ENCODE assay signal across 26 mouse cellular contexts in genomic region chr2:121074747-121075146, GRCm38 (mm10). TPM values are rescaled to one million over a fixed set of nuclear protein-coding genes. Genes with fewer than 3 reads are reported as not detected.
"Had no signal": no experiment of that assay in that cellular context is flagged by ENCODE, and none has a peak within 500 bp of the region (broad histone marks: within the 10 kb centered on the region; RNA-seq: fewer than 3 reads in every experiment).

No protein-coding gene starts in this region.

- ATAC-seq: forebrain, postnatal 0 days; hindbrain, embryonic 16.5 days; inflammation-experienced regulatory T-cells, adult 6 months; intestine, embryonic 16.5 days had no signal

- DNase-seq: forebrain, postnatal 0 days; gastrocnemius, postnatal 25 days; heart, adult 18-20 months; heart, postnatal 14 days; heart, postnatal 36 days; kidney, adult 18-20 months; kidney, adult 9 months; kidney, postnatal 14 days; kidney, postnatal 36 days; layer of hippocampus, adult 9-11 months; layer of hippocampus, postnatal 36 days; liver; liver, embryonic 13.5 days had no signal

RNA-seq across cellular contexts. Expression of gene Tgm5, which starts 10.9 kb away (rescaled TPM):
- total RNA-seq: forebrain, postnatal 0 days; gastrocnemius, postnatal 25 days; heart, adult 18-20 months; heart, postnatal 14 days; heart, postnatal 36 days; layer of hippocampus, adult 18-20 months; layer of hippocampus, adult 8-10 months; layer of hippocampus, postnatal 14 days; layer of hippocampus, postnatal 36 days; left cerebral cortex, adult 8-10 months; left cerebral cortex, postnatal 14 days; left cerebral cortex, postnatal 36 days had no signal

RNA-seq across cellular contexts. Expression of gene Tgm7, which starts 34.8 kb away (rescaled TPM):
- total RNA-seq: forebrain, postnatal 0 days; gastrocnemius, adult 18-20 months; gastrocnemius, adult 8-10 months; gastrocnemius, postnatal 25 days; gastrocnemius, postnatal 4 days; heart, adult 18-20 months; heart, postnatal 14 days; heart, postnatal 36 days had no signal

RNA-seq across cellular contexts. Expression of gene Epb42, which starts 37.9 kb away (rescaled TPM):
- total RNA-seq: forebrain, postnatal 0 days; gastrocnemius, adult 18-20 months; gastrocnemius, adult 8-10 months; layer of hippocampus, adult 18-20 months; layer of hippocampus, adult 8-10 months; layer of hippocampus, postnatal 14 days; layer of hippocampus, postnatal 36 days; left cerebral cortex, adult 18-20 months; left cerebral cortex, adult 8-10 months; left cerebral cortex, postnatal 36 days had no signal
